Mouse (Mus musculus) heart, adult 9 months (tissue): ENCODE measurements around the gene Rdh11.
"Not testable (repeated sequence)": the region's sequence is repeated elsewhere in the genome, so short reads cannot be mapped to it uniquely, and the experiment has no call there.

Experiments
- DNase-seq, 2 experiments: peaks; one replicate each; pipeline ENCODE4 v3.0.0; 2022; ENCODE audit warnings: low spot score in 2 of 2

Gene Rdh11

GRCm38 (mm10) chr12:79192193-79192592, at the start of gene Rdh11:
Gene Rdh11 (minus strand): TSS chr12:79192293.
- no peak for DNase-seq

- no peak for DNase-seq
Observed at GRCm38 (mm10) chr12:79235485-79236080, 43.5 kb upstream of the Rdh11 start.

- DNase-seq = no peak
Observed at GRCm38 (mm10) chr12:79217511-79217910, 25.4 kb upstream of the Rdh11 start.

- no peak for DNase-seq
Observed at GRCm38 (mm10) chr12:79211447-79211846, 19.4 kb upstream of the Rdh11 start.

- DNase-seq = peak; percentile 18 to 25
Observed at GRCm38 (mm10) chr12:79208703-79209464, 16.8 kb upstream of the Rdh11 start, which contains the start of gene Rdh12. Gene Rdh12 (plus strand): TSS chr12:79208914.

- no peak for DNase-seq
Observed at GRCm38 (mm10) chr12:79201882-79202281, 9.8 kb upstream of the Rdh11 start.

- DNase-seq = no peak
Observed at GRCm38 (mm10) chr12:79197105-79197504, 5.0 kb upstream of the Rdh11 start.

GRCm38 (mm10) chr12:79193441-79193840, 1.3 kb upstream of the Rdh11 start:
- peak in 1 of 2 experiments; percentile 43 for DNase-seq

GRCm38 (mm10) chr12:79191701-79192100, 392 bp downstream of the Rdh11 start:
- peak; percentile 63 to 71 for DNase-seq

GRCm38 (mm10) chr12:79190931-79191673, 991 bp downstream of the Rdh11 start:
- peak; percentile 11 to 29 for DNase-seq

- DNase-seq = not testable (repeated sequence)
Observed at GRCm38 (mm10) chr12:79185160-79185559, 6.9 kb downstream of the Rdh11 start.

GRCm38 (mm10) chr12:79175998-79176397, 16.1 kb downstream of the Rdh11 start:
- no peak for DNase-seq

GRCm38 (mm10) chr12:79173721-79174120, 18.4 kb downstream of the Rdh11 start:
- DNase-seq = no peak

- peak; percentile 93 to 96 for DNase-seq
Observed at GRCm38 (mm10) chr12:79172019-79172941, 19.8 kb downstream of the Rdh11 start, which contains the start of gene Vti1b. Gene Vti1b (minus strand): TSS chr12:79172667.

- DNase-seq = no peak
Observed at GRCm38 (mm10) chr12:79171269-79171995, 20.7 kb downstream of the Rdh11 start.

- DNase-seq = no peak
Observed at GRCm38 (mm10) chr12:79170421-79170820, 21.7 kb downstream of the Rdh11 start.

- no peak for DNase-seq
Observed at GRCm38 (mm10) chr12:79169173-79169572, 22.9 kb downstream of the Rdh11 start.

- no peak for DNase-seq
Observed at GRCm38 (mm10) chr12:79162876-79163275, 29.2 kb downstream of the Rdh11 start.

- no peak for DNase-seq
Observed at GRCm38 (mm10) chr12:79149653-79150052, 42.4 kb downstream of the Rdh11 start.

GRCm38 (mm10) chr12:79141384-79141783, 50.7 kb downstream of the Rdh11 start:
- DNase-seq = no peak

- no peak for DNase-seq
Observed at GRCm38 (mm10) chr12:79140811-79141210, 51.3 kb downstream of the Rdh11 start.
